Mouse (Mus musculus) layer of hippocampus, postnatal 10 days (tissue): ENCODE measurements at regions not wholly inside any gene's neighbourhood (a gene's known extent, or its start where the extent isn't known, plus 50 kb on each side); places are given as distances from the start of the nearest gene placed in this dataset.

Experiments used
- DNase-seq, 2 experiments: peaks; one replicate each; pipeline ENCODE4 v3.0.0; 2021; ENCODE audit warnings: low spot score in 2 of 2

- DNase-seq, result no peak
Observed at GRCm38 (mm10) chr5:91708149-91708548, 190.7 kb downstream of the Parm1 start.

GRCm38 (mm10) chr5:91697075-91697474 is 179.7 kb downstream of the Parm1 start:
- DNase-seq, result no peak

- no peak for DNase-seq
Observed at GRCm38 (mm10) chr5:91696532-91696931, 179.1 kb downstream of the Parm1 start.

GRCm38 (mm10) chr5:91695632-91696031 is 178.2 kb downstream of the Parm1 start:
- DNase-seq, result no peak

GRCm38 (mm10) chr5:91693277-91693676 is 175.9 kb downstream of the Parm1 start:
- no peak for DNase-seq

GRCm38 (mm10) chr5:91692292-91692691 is 174.9 kb downstream of the Parm1 start:
- DNase-seq, result no peak

GRCm38 (mm10) chr5:91678727-91679126 is 161.3 kb downstream of the Parm1 start:
- no peak for DNase-seq
